Mouse (Mus musculus) neural tube, embryonic 15.5 days (tissue): ENCODE results near the gene Hist1h4a. TPM values are rescaled to one million over a fixed set of nuclear protein-coding genes. Genes with fewer than 3 reads are reported as not detected.
"Not testable (repeated sequence)": the region's sequence is repeated elsewhere in the genome, so short reads cannot be mapped to it uniquely, and the experiment has no call there.

Source experiments
- ATAC-seq: fragments of 200-750 bp; cut with Nextera tagmentation; 2 replicates; pipeline ENCODE4 v1.8.0; 2017; ENCODE audit warnings: mild to moderate bottlenecking, moderate TSS enrichment, moderate library complexity; ENCODE audit not compliant: low FRiP score
- H3K27ac ChIP-seq: fragments of 300-500 bp; sonication (generic); replicated peaks from 2 replicates; pipeline ENCODE4 v1.5.1; 2015; ENCODE audit warnings: mild to moderate bottlenecking, inconsistent platforms
- H3K27me3 ChIP-seq: fragments of 300-500 bp; sonication (generic); replicated peaks from 2 replicates; pipeline ENCODE4 v1.6.1; 2015; ENCODE audit warnings: inconsistent platforms
- H3K36me3 ChIP-seq: fragments of 300-500 bp; sonication (generic); 2 replicates; pipeline ENCODE4 v1.6.1; 2015; ENCODE audit warnings: inconsistent platforms
- H3K4me1 ChIP-seq: fragments of 300-500 bp; sonication (generic); 2 replicates; pipeline ENCODE4 v1.6.1; 2015; ENCODE audit warnings: inconsistent platforms
- H3K4me2 ChIP-seq: fragments of 300-500 bp; sonication (generic); 2 replicates; pipeline ENCODE4 v1.6.1; 2015; ENCODE audit warnings: inconsistent platforms, mild to moderate bottlenecking, moderate library complexity
- H3K4me3 ChIP-seq: fragments of 300-500 bp; sonication (generic); replicated peaks from 2 replicates; pipeline ENCODE4 v1.5.1; 2015; ENCODE audit warnings: mild to moderate bottlenecking, inconsistent platforms
- H3K9ac ChIP-seq: fragments of 300-500 bp; sonication (generic); replicated peaks from 2 replicates; pipeline ENCODE4 v1.6.1; 2015; ENCODE audit warnings: mild to moderate bottlenecking, inconsistent platforms
- H3K9me3 ChIP-seq: fragments of 300-500 bp; sonication (generic); replicated peaks from 2 replicates; pipeline ENCODE4 v1.6.1; 2016; ENCODE audit warnings: inconsistent platforms
- WGBS: fragments of 180-500 bp; shearing (Covaris S2); methylation state at CpG from one replicate; pipeline ENCODE4 v1.1.7; 2015; ENCODE audit warnings: mixed read lengths; 5-methylcytosine and 5-hydroxymethylcytosine counted together
- polyA plus RNA-seq: library from polyadenylated mRNA; unstranded; fragments of >200 nt; fragmentation: Nextera tagmentation; extraction: Ambion mirVana; gene quantifications from 2 replicates; pipeline ENCODE4 v1.2.1, GENCODE M21; 2015

Hist1h4a gene
- not detected in 2 replicates for polyA plus RNA-seq

DNA sequence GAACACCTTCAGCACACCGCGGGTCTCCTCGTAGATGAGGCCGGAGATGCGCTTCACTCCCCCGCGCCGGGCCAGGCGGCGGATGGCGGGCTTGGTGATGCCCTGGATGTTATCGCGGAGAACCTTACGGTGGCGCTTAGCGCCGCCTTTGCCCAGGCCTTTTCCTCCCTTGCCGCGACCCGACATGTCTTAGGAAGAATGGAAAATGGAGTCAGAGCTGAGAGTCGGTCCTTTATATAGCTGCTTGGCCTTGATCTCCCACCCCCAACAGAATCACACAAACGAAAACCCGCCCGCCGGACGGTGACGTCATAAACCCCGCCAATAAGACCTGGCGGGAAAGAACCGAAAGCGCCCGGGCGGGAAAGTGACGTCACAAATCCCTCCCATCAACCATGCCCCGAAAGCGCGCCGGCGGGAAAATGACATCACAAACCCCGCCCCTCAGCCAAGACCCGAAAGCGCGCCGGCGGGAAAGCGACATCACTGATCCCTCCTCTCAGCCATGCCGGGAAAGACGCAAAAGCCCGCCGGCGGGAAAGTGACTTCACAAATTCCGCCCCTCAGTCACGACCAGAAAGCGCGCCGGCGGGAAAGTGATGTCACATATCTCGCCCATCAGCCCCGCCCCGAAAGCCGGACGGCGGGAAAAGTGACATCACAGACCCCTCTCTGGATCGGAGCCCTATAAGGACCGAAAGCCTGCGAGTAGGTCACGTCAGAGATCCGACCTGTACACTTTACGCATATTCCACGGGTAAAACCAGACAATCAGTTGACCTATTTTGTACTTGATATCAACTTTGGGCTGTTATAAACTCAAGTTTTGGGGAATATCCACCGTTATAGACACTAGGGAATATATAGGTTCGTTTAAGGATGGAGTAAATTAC lies at the start of gene Hist1h4a:
Hist1h4a (minus strand) TSS at position 259 of the 893 bp plus-strand sequence.
- peak within 1 kb of the TSS; percentile 50 for H3K4me3 ChIP-seq
- ATAC-seq = peak; percentile 85
- WGBS = under 1% methylated on average over 70 of the region's 72 CpGs
- peaks cover 37% of the 10 kb centered on the region for H3K4me1 ChIP-seq
- H3K27me3 ChIP-seq = no peaks in the 10 kb centered on the region
- no peaks in the 10 kb centered on the region for H3K36me3 ChIP-seq
- H3K9me3 ChIP-seq = no peaks in the 10 kb centered on the region
- peak within 1 kb of the TSS; percentile 52 for H3K9ac ChIP-seq
- H3K4me2 ChIP-seq = peak within 1 kb of the TSS; percentile 91
- H3K27ac ChIP-seq = peak within 1 kb of the TSS; percentile 82

DNA sequence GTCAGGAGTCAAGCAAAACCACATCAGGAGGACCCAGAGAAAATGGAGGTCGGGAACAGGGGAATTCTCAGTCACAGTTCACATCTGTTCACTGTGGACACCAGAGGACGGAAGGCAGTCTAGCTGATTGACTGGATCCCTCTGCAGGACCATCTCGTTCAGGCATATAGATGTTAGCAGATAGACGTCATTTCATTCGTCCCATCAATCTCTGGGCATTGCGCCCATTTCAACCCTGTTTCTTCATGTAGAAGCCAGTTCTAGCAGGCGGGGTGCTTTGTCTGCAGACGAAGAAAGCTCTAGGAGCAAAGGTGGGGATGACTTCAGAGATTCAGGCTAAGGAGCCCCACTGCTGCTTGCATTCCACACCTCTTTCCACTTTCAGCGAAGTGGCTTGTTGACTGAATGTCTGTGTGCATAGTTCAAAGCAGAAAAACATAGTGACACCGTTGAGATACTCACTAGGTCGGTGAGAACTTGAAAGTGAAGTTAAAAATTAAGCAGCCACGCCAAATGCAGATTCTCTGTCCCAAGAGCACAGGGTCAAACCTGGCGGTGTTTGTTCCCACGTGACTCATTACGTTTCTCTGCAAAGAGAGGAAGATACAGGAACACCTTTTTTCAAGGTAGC lies 45.5 kb upstream of the Hist1h4a start, which contains the start of gene Slc17a2:
Slc17a2 (plus strand) TSS at position 572 of the 631 bp plus-strand sequence.
- Histone ChIP-seq H3K36me3 (no peaks in the 10 kb centered on the region), H3K4me3 (no peak within 1 kb of the TSS), H3K27ac (no peak within 1 kb of the TSS), H3K4me1 (no peaks in the 10 kb centered on the region), H3K9ac (no peak within 1 kb of the TSS), H3K27me3 (no peaks in the 10 kb centered on the region), H3K9me3 (no peaks in the 10 kb centered on the region), H3K4me2 (no peak within 1 kb of the TSS)
- 90% methylated on average over 15 of the region's 15 CpGs for WGBS
- ATAC-seq = no peak

DNA sequence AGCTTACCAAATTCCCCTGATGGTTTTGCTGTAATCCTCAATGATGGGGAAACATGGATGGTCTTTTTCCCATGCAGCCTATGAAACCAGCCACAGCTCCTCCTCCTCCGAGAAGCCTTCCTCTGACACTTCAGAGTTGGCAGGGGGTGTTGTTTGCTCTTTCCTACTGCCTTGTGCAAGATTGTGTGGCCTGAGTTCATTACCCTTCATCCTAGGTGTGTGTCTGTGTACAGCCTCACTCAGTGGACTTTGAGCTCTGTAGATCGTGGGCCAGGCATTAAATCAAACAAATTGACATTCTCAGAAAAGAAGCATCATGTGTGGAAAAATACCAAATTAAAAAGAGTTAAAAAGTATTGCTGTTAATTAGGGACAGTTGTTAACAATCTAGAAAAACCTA lies 43.5 kb upstream of the Hist1h4a start:
- Histone ChIP-seq H3K27me3 (no peaks in the 10 kb centered on the region), H3K4me1 (no peaks in the 10 kb centered on the region), H3K27ac (no peak overlapping the region), H3K9me3 (no peaks in the 10 kb centered on the region), H3K36me3 (no peaks in the 10 kb centered on the region), H3K9ac (no peak overlapping the region), H3K4me2 (no peak overlapping the region), H3K4me3 (no peak overlapping the region)
- no peak for ATAC-seq
- 86% methylated on average over 2 of the region's 2 CpGs for WGBS

DNA sequence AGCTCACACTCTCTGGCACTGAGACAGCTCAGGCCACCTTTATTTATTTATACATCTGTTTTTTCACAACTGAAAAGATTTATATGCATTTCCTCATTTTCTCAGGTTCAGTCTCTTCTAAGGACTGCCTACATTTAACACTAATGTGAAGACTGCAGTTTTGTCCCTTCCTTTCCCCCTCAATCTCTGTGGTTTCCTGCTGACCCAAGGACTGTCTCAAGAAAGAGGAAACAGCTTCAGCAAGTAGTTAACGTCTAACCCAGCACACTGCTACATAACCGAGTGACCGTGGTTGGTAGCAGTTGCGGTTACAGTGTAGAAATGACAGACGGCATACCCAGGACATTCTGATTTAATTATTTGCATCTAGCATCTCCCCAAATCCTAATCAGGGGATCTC lies 38.4 kb upstream of the Hist1h4a start:
- Histone ChIP-seq H3K36me3 (no peaks in the 10 kb centered on the region), H3K9me3 (no peaks in the 10 kb centered on the region), H3K4me1 (no peaks in the 10 kb centered on the region), H3K27ac (no peak overlapping the region), H3K9ac (no peak overlapping the region), H3K4me3 (no peak overlapping the region), H3K27me3 (no peaks in the 10 kb centered on the region), H3K4me2 (no peak overlapping the region)
- no peak for ATAC-seq
- WGBS = 88% methylated on average over 5 of the region's 5 CpGs

DNA sequence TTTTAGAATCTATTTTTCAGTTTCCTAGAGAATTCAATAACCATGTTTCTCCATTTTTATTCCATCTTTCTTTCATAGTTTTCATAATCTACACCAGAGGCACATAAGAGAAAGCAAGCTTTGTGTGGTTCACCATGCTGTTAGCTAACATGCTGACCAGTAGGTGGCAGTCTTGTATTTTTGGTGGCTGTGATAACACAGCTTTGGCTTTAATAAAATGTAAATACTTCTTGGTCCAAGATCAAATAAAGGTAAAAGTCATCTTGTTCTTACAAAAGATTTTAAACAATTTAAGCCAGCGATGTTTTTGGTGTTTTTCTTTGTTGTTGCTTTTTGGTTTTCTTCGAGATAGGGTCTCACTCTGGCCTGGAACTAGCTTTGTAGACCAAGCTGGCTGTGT lies 31.5 kb upstream of the Hist1h4a start:
- no peak overlapping the region for H3K9ac ChIP-seq
- WGBS = 43% methylated on average over 2 of the region's 2 CpGs

DNA sequence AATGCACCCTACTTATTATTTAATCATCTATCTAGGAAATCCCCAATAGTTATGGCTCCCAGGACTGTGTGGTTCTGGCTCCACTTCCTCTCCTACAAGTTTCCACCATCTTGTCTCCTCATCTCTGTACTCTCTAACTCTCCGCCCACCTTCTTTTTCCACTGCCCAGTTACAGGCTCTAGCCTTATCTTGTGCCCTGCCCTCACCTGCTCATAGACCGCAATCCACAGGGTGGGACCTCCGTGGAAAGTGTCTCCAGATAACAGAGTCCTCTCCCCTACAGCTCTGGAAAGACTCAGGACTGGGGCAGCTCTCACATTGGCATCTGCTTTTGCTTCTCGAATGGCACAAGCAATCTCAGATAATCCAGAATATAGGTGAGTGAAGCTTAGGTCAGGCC lies 18.0 kb upstream of the Hist1h4a start:
- Histone ChIP-seq H3K9me3 (no peaks in the 10 kb centered on the region), H3K27me3 (no peaks in the 10 kb centered on the region; the same call in 1 of the 2 replicates), H3K4me3 (no peak overlapping the region), H3K9ac (no peak overlapping the region), H3K36me3 (no peaks in the 10 kb centered on the region), H3K4me1 (no peaks in the 10 kb centered on the region), H3K4me2 (no peak overlapping the region), H3K27ac (no peak overlapping the region)
- ATAC-seq = no peak
- WGBS = 89% methylated on average over 4 of the region's 4 CpGs

More for the DNA sequence above, 31.5 kb upstream of the Hist1h4a start:
- no peaks in the 10 kb centered on the region for H3K4me1 ChIP-seq
- peak; percentile 84; the same call in 1 of the 2 replicates for ATAC-seq
- H3K4me2 ChIP-seq = no peak overlapping the region
- no peaks in the 10 kb centered on the region for H3K36me3 ChIP-seq
- no peak overlapping the region for H3K27ac ChIP-seq
- no peaks in the 10 kb centered on the region for H3K9me3 ChIP-seq
- no peak overlapping the region for H3K4me3 ChIP-seq
- H3K27me3 ChIP-seq = no peaks in the 10 kb centered on the region

DNA sequence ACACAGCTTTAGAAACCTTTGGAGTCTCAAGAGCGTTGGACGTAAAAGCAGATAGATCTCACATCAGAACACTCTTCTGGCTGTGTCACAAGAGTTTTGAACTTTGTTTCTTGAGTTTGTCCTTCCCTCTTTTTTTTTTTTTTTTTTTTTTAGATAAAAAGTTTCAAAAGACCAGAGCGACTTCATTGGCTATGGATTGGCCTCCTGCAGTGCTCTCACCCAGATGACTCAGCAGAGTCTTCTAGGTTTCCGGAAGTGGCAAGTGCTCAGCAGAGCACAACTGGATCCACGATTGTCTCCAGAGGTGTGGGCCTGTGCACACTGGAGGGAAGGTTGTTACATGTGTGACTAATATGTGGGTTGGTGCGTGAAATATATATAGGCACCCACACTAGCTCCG lies 17.3 kb upstream of the Hist1h4a start:
- no peaks in the 10 kb centered on the region for H3K4me1 ChIP-seq
- H3K9me3 ChIP-seq = no peaks in the 10 kb centered on the region
- no peaks in the 10 kb centered on the region for H3K36me3 ChIP-seq
- H3K27me3 ChIP-seq = no peaks in the 10 kb centered on the region; the same call in 1 of the 2 replicates
- no peak for ATAC-seq
- no peak overlapping the region for H3K27ac ChIP-seq
- no peak overlapping the region for H3K9ac ChIP-seq
- H3K4me2 ChIP-seq = no peak overlapping the region
- WGBS = 96% methylated on average over 7 of the region's 7 CpGs
- no peak overlapping the region for H3K4me3 ChIP-seq

DNA sequence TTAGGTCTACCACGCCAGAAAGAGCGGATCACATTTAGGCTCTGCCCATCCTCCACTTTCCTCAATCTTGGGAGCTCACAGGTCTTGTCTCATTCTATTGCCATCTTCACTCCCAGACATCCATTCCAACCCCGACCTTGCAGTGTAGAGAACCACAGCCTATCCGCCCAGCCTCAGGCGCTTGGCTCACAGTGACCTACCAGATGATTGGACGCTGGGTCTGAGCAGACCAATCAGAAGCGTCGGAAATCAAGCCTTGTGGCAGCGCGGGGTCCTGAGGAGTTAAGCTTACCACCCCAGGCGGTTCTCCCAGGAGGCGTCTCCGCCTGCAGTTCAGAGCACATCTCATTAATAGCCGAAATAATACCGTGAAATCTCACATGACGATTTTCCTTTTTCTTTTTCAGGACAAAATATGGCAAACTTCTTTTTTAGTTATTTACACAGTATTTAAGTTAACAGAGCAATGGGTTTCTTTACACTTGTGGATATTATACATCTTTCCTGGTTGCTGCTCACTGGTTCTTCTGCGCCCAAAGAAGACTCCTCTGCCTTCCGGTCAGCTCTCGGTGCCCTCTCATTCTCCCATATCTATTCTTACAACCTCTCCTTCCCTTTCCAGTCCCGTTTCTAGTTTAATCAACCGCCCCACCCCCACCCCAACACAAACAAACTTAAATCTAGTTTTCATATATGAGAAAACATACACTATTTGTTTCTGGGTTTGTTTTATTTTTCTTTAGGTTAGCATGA lies 11.7 kb upstream of the Hist1h4a start:
- Histone ChIP-seq H3K4me2 (peak overlapping the region; percentile 50), H3K9me3 (no peaks in the 10 kb centered on the region), H3K27me3 (no peaks in the 10 kb centered on the region; the same call in 1 of the 2 replicates), H3K4me1 (peaks cover 7% of the 10 kb centered on the region; the same call in 1 of the 2 replicates), H3K27ac (no peak overlapping the region), H3K9ac (no peak overlapping the region), H3K36me3 (no peaks in the 10 kb centered on the region), H3K4me3 (peak overlapping the region; percentile 9; the same call in 1 of the 2 replicates)
- 28% methylated on average over 21 of the region's 21 CpGs for WGBS
- ATAC-seq = peak; percentile 90

DNA sequence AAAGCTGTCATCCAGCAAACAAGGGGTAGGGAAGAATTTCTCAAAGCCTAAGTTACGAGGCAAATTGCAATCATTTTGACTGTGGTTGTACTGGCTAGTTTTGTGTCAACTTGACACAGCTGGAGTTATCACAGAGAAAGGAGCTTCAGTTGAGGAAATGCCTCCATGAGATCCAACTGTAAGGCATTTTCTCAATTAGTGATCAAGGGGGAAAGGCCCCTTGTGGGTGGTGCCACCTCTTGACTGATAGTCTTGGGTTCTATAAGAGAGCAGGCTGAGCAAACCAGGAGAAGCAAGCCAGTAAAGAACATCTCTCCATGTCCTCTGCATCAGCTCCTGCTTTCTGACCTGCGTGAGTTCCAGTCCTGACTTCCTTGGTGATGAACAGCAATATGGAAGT lies 8.6 kb upstream of the Hist1h4a start, which contains the start of gene Trim38:
Trim38 (plus strand) TSS at position 301 of the 400 bp plus-strand sequence.
- not testable (repeated sequence) for H3K4me2 ChIP-seq, H3K4me1 ChIP-seq, H3K36me3 ChIP-seq, ATAC-seq, H3K27ac ChIP-seq, H3K9ac ChIP-seq, H3K27me3 ChIP-seq, H3K4me3 ChIP-seq, H3K9me3 ChIP-seq
- 89% methylated on average over 2 of the region's 2 CpGs for whole genome bisulfite sequencing

DNA sequence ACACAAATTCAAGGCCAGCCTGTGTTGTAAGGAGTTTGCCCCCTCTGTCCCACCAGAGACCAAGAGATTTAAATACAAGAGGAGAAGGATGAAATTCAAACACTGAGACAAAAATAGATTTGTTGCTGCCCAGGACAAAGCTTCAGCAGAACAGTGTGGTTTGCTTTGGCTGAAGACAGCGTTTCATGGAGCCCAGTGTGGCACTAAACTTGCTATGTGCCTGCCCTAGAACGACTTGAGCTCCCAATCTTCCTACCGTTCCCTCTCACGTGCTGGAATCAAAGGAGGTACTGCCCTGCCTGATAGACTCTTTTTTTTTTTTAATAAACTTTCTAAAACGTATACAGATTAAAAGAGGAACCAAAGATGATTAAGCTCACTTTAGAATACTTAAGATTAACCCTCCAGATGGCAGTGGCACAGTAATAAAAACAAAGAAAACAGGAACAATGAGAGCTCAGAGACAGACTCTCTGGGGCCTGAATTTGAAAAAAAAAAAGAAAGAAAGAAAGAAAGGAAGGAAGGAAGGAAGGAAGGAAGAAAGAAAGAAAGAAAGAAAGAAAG lies 7.9 kb upstream of the Hist1h4a start:
- Histone ChIP-seq H3K9me3 (no peaks in the 10 kb centered on the region), H3K36me3 (no peaks in the 10 kb centered on the region), H3K4me1 (peaks cover 15% of the 10 kb centered on the region), H3K9ac (no peak overlapping the region), H3K27ac (no peak overlapping the region), H3K4me3 (no peak overlapping the region), H3K4me2 (no peak overlapping the region), H3K27me3 (no peaks in the 10 kb centered on the region)
- no peak for ATAC-seq
- 49% methylated on average over 5 of the region's 5 CpGs for WGBS

DNA sequence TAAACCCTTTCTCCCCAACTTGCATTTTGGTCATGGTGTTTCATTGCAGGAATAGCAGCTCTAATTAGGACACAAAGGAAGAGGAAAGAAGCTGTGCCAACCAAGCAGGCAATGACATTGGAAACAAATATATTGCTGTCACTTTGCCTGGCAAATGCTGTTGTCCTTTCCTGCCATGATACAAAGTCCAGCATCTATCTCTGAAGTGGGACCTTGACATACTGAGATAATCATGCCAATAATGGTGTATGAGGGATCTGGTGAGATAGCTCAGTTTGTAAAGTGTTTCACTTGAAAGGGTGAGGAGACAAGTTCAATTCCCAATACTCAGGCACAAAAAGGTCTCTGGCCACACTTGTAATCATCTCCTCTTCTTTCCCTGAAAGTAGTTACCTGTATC lies 5.7 kb upstream of the Hist1h4a start:
- H3K27me3 ChIP-seq = no peaks in the 10 kb centered on the region
- no peak overlapping the region for H3K4me2 ChIP-seq
- no peak overlapping the region for H3K9ac ChIP-seq
- H3K27ac ChIP-seq = no peak overlapping the region
- peaks cover 19% of the 10 kb centered on the region for H3K4me1 ChIP-seq
- no peaks in the 10 kb centered on the region for H3K36me3 ChIP-seq
- no peaks in the 10 kb centered on the region for H3K9me3 ChIP-seq
- H3K4me3 ChIP-seq = no peak overlapping the region
- ATAC-seq = no peak
